Mouse (Mus musculus) CH12.LX (cell line): ENCODE measurements at regions not wholly inside any gene's neighbourhood (a gene's known extent, or its start where the extent isn't known, plus 50 kb on each side); places are given as distances from the start of the nearest gene placed in this dataset.

Source experiments
- CHD2 ChIP-seq: IDR thresholded peaks from 2 replicates; pipeline ENCODE4 v1.6.1; 2011; ENCODE audit warnings: low read length, improper control_type of control experiment
- CTCF ChIP-seq, 2 experiments: IDR thresholded peaks in 1 of 2; conservative IDR thresholded peaks in 1 of 2; 2 replicates each; pipeline ENCODE4 v1.5.1; 2011 to 2012; ENCODE audit warnings: low read depth in 2 of 2, low read length in 2 of 2, improper control_type of control experiment in 1 of 2, inconsistent platforms in 1 of 2, mild to moderate bottlenecking in 1 of 2, moderate library complexity in 1 of 2
- EP300 ChIP-seq: IDR thresholded peaks from 2 replicates; pipeline ENCODE4 v1.6.1; 2011; ENCODE audit warnings: low read length, improper control_type of control experiment
- GABPA ChIP-seq: IDR thresholded peaks from 2 replicates; pipeline ENCODE4 v1.6.1; 2012; ENCODE audit warnings: low read depth, low read length, improper control_type of control experiment, inconsistent platforms; ENCODE audit not compliant: insufficient replicate concordance
- HCFC1 ChIP-seq: IDR thresholded peaks from 2 replicates; pipeline ENCODE4 v1.6.1; 2012; ENCODE audit warnings: low read depth, mild to moderate bottlenecking, inconsistent platforms, low read length, improper control_type of control experiment
- JUN ChIP-seq: IDR thresholded peaks from 2 replicates; pipeline ENCODE4 v1.6.1; 2011; ENCODE audit warnings: low read depth, mild to moderate bottlenecking, low read length, improper control_type of control experiment, moderate library complexity; ENCODE audit not compliant: insufficient read depth
- MAX ChIP-seq: IDR thresholded peaks from 2 replicates; pipeline ENCODE4 v1.6.1; 2011; ENCODE audit warnings: low read length, improper control_type of control experiment
- MYC ChIP-seq: IDR thresholded peaks from 2 replicates; pipeline ENCODE4 v1.6.1; 2011; ENCODE audit warnings: low read depth, mild to moderate bottlenecking, improper control_type of control experiment, low read length
- NRF1 ChIP-seq: IDR thresholded peaks from 2 replicates; pipeline ENCODE4 v1.6.1; 2014; ENCODE audit warnings: low read depth, mild to moderate bottlenecking, inconsistent platforms, low read length, improper control_type of control experiment, moderate library complexity
- SIN3A ChIP-seq: IDR thresholded peaks from 2 replicates; pipeline ENCODE4 v1.6.1; 2012; ENCODE audit warnings: low read length, improper control_type of control experiment, inconsistent platforms
- TBP ChIP-seq: conservative IDR thresholded peaks from 2 replicates; pipeline ENCODE4 v1.6.1; 2011; ENCODE audit warnings: low read depth, low read length, improper control_type of control experiment
- USF1 ChIP-seq: IDR thresholded peaks from 2 replicates; pipeline ENCODE4 v1.6.1; 2014; ENCODE audit warnings: low read depth, mild to moderate bottlenecking, inconsistent platforms, low read length, improper control_type of control experiment
- ZMIZ1 ChIP-seq: IDR thresholded peaks from 2 replicates; pipeline ENCODE4 v1.6.1; 2012; ENCODE audit warnings: low read depth, mild to moderate bottlenecking, inconsistent platforms, low read length, improper control_type of control experiment

DNA sequence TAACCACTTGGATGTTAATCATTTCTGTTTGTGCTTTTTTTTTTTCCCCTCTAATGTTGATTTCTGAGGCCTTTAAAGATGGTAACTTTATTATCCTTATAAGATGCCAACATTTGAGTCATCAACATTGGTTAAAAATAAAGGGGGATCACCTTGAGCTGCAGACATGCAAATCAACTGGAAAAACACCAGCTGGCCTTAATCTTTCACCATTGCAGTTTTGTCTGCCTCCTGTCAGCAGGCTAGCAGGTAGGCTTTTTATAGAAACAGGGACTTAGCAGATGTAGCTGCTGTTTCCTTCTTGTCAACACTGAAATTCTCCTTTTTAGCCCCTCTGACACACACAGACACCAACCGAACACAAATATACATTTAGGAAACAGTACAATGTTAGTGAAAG lies 167.6 kb upstream of the Zfp804a start:
- TF ChIP-seq MAX (no peak), CHD2 (no peak; the same call in 1 of the 2 replicates), MYC (no peak), HCFC1 (no peak), ZMIZ1 (no peak), SIN3A (no peak), TBP (no peak), CTCF (conservative IDR thresholded peaks at IDR 0.05 in 1 of 2, IDR thresholded peaks at IDR 0.05 in 1 of 2; ENCODE audit: low read depth in 2 of 2, low read length in 2 of 2) (no peak), GABPA (no peak), USF1 (no peak), EP300 (peak; percentile 87), NRF1 (no peak), JUN (no peak)
